Mouse (Mus musculus) ovary, postnatal 10 days (tissue): Measurements from ENCODE around the gene Dgat2.

ENCODE experiments used
- DNase-seq: peaks from one replicate; pipeline ENCODE4 v3.0.0; 2022; ENCODE audit warnings: low spot score

Dgat2 gene

GRCm38 (mm10) chr7:99139841-99140491 is 42.6 kb downstream of the Dgat2 start:
- no peak for DNase-seq

- no peak for DNase-seq
Measured at GRCm38 (mm10) chr7:99137541-99137940, 45.0 kb downstream of the Dgat2 start.

- DNase-seq = no peak
Measured at GRCm38 (mm10) chr7:99136789-99137188, 45.7 kb downstream of the Dgat2 start.

- no peak for DNase-seq
Measured at GRCm38 (mm10) chr7:99133811-99134402, 48.6 kb downstream of the Dgat2 start.

GRCm38 (mm10) chr7:99132597-99132996 is 49.9 kb downstream of the Dgat2 start:
- no peak for DNase-seq

GRCm38 (mm10) chr7:99131819-99132353 is 50.6 kb downstream of the Dgat2 start:
- no peak for DNase-seq

- no peak for DNase-seq
Measured at GRCm38 (mm10) chr7:99128965-99129364, 53.6 kb downstream of the Dgat2 start.

- DNase-seq = no peak
Measured at GRCm38 (mm10) chr7:99128020-99128950, 54.2 kb downstream of the Dgat2 start.

- DNase-seq = no peak
Measured at GRCm38 (mm10) chr7:99126057-99126456, 56.5 kb downstream of the Dgat2 start.

- no peak for DNase-seq
Measured at GRCm38 (mm10) chr7:99122651-99123050, 59.9 kb downstream of the Dgat2 start.

- no peak for DNase-seq
Measured at GRCm38 (mm10) chr7:99120865-99121521, 61.5 kb downstream of the Dgat2 start.

GRCm38 (mm10) chr7:99120082-99120481 is 62.4 kb downstream of the Dgat2 start:
- DNase-seq = no peak

GRCm38 (mm10) chr7:99116781-99117180 is 65.7 kb downstream of the Dgat2 start:
- no peak for DNase-seq

GRCm38 (mm10) chr7:99114006-99114726 is 68.4 kb downstream of the Dgat2 start:
- DNase-seq = no peak

- no peak for DNase-seq
Measured at GRCm38 (mm10) chr7:99107566-99107965, 75.0 kb downstream of the Dgat2 start.

- no peak for DNase-seq
Measured at GRCm38 (mm10) chr7:99106714-99107270, 75.7 kb downstream of the Dgat2 start.
